Mouse (Mus musculus) kidney, adult 18-20 months (tissue): ENCODE results near the gene Anapc2.
A peak's percentile ranks its signal among the peaks of the same experiment; 100 is the strongest.

Source experiments
- DNase-seq: peaks from one replicate; pipeline ENCODE4 v3.0.0; 2021

The Anapc2 gene

DNA sequence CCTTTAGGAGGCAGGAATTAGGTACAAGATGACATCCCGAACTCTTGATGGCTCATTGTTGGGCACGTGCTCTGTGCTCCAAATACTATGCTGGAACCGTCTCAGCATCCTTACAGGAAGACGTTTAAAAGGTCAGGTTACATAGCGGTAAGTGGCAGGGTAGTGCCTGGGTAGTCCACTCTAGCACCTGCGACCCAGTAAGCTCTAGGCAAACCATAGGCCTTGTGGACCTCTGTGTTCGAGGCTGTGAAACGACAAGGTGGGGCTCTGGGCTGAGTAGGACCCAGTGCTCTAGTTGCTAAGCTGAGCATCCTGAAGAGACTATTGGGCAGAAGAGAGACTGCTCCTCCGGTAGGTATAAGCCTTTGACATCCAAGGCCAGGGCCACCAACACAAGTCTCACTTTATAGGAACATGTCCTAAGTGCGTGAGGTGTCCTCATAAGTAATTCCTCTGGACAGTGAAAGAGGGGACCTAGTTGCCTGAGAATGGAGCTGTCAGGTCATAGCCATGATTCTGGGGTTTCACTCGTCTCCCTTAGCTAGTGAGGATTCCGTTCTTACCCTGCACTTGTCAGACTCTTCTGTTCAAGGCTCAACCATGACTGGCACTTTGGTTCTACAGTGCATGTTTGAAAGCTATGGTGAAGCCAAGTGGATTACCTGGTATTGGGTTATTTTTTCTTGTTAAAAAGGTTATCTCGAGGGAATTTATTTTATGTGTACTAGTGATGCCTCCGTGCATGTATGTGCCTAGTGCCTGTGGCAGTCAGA is 33.5 kb downstream of the Anapc2 start:
- no peak for DNase-seq

- no peak for DNase-seq
These were observed 37.9 kb downstream of the Anapc2 start for GRCm38 (mm10) chr2:25310180-25310579.

DNA sequence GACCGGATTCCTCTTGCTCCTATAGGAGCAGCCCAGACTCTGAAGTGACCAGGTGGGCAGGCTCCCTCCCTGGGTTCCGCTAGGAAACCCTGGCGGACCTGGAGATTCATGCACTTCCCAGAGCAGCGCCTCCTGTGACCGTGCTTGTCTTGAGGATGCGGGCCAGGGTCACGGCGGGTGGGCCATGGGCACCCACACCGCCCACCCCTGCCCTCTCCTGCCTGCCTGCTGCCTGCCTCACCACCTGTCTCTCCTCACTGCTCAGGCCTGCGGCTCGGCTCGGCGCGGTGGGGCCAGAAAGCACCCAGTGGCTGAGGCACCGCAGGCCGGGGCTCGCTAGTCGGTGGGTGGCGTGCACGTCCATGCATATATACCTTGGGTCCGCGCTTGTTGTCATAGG is 38.7 kb downstream of the Anapc2 start:
- DNase-seq = no peak

- no peak for DNase-seq
These were observed 39.2 kb downstream of the Anapc2 start for GRCm38 (mm10) chr2:25311491-25311891.

DNA sequence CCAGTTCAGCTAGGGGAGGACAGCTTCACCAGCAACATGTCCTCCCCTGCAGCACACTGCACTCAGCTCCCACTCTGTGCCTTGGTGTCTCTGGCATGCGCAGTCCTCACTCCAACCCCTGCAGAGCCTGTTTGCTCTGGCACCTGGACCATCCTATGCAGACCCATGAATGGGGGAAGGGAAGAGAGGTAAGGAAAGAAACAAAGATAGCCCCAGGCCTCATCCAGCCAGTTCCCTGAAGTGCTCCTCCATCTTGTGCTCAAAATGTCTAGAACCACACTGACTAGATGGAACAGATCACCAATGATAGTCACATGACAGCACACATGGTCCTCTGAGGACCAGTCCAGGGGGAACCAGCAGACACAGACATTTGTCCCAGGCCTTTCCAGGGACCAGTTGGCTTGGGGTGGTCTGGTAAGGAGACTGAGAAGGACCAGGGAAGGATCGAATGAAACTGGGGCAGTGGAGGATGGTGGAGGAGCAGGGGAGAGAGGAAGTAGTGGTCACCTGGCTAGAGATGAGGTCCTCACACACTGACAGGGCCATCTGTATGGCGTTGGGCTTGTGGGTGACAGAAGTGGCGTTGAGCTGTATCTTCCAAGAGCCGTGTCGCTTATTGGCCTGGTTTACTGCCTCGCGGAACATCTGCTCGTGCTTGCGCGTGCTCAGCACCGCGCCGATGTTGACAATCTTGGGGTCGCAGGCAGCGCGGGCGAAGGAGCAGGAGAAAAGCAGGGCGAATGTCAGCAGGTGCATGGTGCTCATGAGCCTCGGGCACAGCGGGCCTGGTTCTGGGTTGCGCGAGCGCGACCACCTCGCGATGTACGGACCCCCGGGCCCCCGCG is 46.1 kb downstream of the Anapc2 start:
- DNase-seq = no peak

DNA sequence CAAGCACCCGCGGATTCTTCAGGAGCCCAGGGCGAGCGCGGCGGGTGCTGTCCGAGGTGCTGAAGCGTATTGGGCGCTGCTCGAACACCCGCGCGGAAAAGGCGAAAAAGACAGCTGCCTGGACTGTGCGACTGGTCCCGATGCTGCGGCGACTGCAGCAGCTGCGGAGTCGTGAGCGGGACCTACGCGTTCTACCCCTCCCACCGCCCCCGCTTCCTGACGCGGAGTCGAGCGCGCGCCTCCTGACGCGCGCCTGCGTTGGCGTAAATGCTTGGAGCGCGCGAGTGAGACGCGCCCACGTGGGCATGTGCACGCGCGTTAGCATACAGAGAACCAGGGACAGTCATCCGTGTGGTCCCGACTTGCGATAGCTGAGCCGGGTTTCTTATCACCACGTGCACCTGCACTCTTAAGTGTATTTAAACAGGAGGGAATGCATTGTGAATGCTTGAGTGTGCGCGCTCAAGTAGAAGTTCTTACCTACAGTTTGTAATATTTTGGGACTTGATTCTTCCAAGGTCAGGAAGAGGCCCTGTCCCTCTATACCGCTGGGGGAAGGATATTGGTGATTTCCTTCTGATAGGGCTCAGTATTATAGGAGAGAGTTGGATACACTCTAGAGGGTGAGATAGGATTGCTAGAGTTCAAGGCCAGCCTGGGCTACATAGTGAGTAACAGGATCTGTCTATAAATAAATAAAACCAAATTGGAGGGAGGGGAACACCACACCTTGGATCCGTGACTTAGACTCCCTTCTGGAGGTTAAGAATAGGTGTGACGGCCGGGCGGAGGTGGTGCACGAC is 46.9 kb downstream of the Anapc2 start, which contains the start of gene Grin1:
TSS of gene Grin1 (minus strand) at position 217 of the 803 bp plus-strand sequence.
- peak; percentile 62 for DNase-seq

DNA sequence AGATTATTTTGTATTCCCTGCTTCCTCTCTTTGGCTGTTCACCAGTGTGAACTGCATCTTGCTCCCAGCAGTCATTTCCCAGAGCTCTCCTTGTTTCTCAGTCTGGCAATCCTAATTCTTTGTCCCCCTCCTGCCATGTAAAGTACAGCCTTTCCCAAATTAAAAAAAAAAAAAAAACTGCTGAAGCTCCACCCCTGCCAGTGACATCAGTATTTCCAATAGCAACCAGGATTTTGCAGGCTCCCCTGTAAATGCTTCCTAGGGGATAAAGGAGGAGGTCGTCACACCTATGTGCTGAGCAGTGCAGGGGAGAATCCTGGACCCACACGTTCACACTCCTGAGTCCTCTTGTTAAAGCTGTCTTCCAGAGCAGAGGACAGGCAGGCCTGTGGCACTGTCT is 47.8 kb downstream of the Anapc2 start:
- DNase-seq = no peak

DNA sequence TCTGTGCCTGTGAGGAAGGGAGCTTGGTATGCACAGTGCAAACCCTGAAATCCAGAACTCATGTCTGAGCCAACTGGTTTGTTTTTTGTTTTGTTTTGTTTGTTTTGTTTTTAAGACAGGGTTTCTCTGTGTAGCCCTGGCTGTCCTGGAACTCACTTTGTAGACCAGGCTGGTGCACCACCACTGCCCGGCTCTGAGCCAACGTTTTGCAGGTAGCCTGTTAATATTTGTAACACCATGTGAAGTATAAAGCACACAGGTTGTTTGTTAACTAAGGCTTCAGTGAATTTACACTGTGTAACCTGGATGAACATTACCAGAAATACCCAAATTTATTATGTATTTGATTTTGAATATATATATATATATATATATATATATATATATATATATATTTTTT is 53.8 kb downstream of the Anapc2 start:
- no peak for DNase-seq

- peak; percentile 26 for DNase-seq
These were observed 56.2 kb downstream of the Anapc2 start for GRCm38 (mm10) chr2:25328440-25328839.

DNA sequence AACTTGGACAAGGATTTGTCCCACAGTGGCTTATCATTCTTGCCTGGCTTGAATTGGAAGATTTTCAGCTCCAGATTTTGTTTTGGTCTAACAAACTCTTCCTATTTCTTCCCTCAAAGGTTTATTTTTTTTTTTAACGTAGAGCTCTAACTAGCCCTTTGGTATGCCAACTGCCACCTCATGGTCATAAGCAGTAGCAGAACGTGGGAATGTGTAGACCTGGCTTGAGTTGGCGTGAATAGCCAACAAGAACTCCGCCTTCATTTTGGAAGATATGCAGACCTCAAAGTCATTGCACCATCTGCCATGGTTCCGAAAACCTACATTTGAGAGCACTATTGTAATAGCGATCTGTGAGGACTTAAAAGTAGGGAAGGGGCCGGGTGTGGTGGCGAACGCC is 59.2 kb downstream of the Anapc2 start:
- no peak for DNase-seq

DNA sequence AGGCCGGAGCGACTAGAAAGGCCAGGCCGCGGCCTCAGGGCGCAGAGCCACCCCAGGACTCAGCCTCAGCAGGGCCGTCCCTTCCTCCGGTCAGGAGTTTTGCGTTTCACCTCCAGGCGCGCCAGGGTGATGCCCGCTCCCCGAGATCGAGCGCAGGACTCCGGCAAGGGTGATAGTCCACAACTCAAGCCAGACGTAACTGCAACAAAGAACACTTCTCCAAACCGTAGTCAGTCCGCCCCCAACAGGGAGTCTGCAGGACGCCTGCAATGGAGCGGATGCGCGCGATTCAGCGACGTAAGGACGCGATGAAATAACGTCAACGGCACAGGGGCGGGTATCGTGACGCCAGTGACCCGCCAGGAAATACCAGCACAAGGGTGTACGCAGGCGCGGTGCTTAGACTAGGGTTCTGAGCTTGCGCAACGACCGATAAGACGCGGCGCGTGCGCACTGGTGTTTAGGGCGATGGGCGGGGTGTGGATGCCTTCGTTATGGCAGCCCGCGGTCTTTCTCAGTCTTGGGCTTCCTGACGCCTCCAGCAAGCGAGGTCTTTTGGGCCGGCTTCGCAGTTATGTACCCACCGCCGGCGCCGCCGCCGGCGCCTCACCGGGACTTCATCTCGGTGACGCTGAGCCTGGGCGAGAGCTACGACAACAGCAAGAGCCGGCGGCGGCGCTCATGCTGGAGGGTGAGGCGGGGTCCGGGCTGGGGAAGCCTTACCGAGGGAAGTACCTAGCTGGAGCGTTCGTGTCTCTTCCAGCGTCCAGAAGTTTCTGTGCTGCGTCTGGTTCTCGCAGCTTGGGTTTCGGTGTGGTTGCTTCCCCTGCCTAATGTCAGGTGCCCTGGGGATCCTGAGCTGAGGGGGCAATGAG is 60.2 kb downstream of the Anapc2 start, which contains the start of gene Man1b1:
TSS of gene Man1b1 (plus strand) at position 53 of the 875 bp plus-strand sequence.
- DNase-seq = peak; percentile 99

DNA sequence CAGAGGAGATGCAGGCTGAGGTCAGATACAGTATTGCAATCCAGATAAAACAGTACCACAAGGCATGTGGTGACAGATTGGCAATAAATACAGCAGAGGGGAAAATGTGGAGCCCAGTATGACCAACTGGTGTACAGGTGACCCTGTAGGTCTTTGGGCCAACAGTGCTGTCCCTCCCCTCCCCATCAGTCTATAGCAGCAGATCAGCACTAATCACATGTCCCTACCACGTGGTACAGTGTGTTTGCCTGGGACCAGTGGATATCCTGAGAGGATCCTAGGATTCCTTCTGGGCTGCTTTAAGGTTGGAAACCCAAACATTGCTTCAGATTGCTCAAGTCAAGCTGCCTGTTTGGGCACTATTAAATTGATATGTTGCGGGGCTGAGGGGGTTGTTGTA is 61.3 kb downstream of the Anapc2 start:
- no peak for DNase-seq
